Mouse (Mus musculus): ENCODE measurements around the gene Ogfr.

DNA sequence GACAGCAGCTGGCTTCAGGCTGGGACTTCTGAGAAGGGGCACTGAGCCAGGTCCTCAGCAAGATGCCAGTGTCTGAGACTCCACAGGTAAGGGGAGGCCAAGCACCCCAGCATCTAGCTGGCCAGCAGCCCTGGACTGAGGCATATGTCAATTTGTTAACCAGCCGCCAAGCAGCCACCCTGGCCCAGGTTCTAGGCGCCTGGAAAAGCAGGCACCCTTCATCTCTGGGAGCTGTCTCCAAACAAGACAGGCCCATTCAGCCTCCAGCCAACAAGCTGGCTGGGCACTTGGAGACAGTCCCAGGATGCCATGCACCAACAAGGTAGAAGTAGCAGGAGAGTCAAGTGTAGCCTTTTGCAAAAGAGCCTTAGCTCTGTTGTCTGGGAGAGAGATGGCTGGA is 45.4 kb upstream of the Ogfr start:
- TF ChIP-seq CTCF (IDR thresholded peaks at IDR 0.05) (no peak), POLR2A (IDR thresholded peaks at IDR 0.05; ENCODE audit: insufficient read depth, low read depth, low read length) (no peak)
